Mouse (Mus musculus): ENCODE results near the gene Trim60. TPM values are rescaled to one million over a fixed set of nuclear protein-coding genes. Genes with fewer than 3 reads are reported as not detected.

Gene Trim60
- polyA plus RNA-seq, 2 experiments: not detected

- no peaks in the 10 kb centered on the region for H3K4me1 ChIP-seq (replicated peaks; ENCODE audit: control insufficient read depth in 2 of 2, insufficient read depth in 2 of 2, low read length in 1 of 2)
- TF ChIP-seq CTCF (IDR thresholded peaks at IDR 0.05; ENCODE audit: low read depth) (no peak), EP300 (IDR thresholded peaks at IDR 0.05; ENCODE audit: low read depth) (no peak)
- no peak overlapping the region for H3K27ac ChIP-seq
- no peaks in the 10 kb centered on the region for H3K36me3 ChIP-seq (replicated peaks; ENCODE audit: control insufficient read depth, insufficient read depth, low read depth)
- 65% methylated on average over 4 of the region's 4 CpGs for WGBS (ENCODE audit: insufficient replicate concordance)
- ATAC-seq (ENCODE audit: insufficient read depth) (no peak), DNase-seq (ENCODE audit: low read depth in 3 of 3, low spot score in 3 of 3) (no peak)
- H3K27me3 ChIP-seq (ENCODE audit: control insufficient read depth, insufficient read depth, low read length): no peaks in the 10 kb centered on the region
- H3K9me3 ChIP-seq (ENCODE audit: control insufficient read depth, low read length): no peaks in the 10 kb centered on the region
- no peak overlapping the region for H3K9ac ChIP-seq (replicated peaks)
- H3K4me2 ChIP-seq (ENCODE audit: low read depth): no peak overlapping the region
- no peak overlapping the region for H3K4me3 ChIP-seq (ENCODE audit: insufficient read depth in 1 of 2, low read depth in 2 of 2, low read length in 2 of 2)
Measured at GRCm38 (mm10) chr8:64998806-64999365, 19.5 kb downstream of the Trim60 start.

DNA sequence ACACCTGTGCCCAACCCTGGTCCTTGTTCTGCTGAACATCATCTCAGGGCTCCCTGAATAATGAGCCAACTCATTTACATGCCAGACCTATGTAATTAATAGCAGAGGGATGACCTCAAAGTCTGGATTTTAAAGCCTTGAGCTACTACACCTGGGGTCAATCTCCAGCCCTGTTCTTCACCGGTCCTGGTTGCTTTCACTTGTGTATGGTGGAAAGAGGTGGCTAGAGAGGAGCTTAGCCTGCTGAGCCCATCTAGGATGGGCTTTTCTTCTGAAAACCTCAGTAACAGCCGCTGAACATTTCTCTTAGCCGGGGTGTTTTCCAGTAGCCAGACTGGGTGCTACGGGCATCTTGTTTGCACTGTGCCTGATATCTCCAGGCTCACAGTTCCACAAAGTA, 30.7 kb downstream of the Trim60 start, which contains the start of gene Trim75:
TSS of gene Trim75 (minus strand) at position 101 of the 400 bp plus-strand sequence.
- H3K4me1 ChIP-seq (replicated peaks; ENCODE audit: control insufficient read depth in 2 of 2, insufficient read depth in 2 of 2, low read length in 1 of 2): no peaks in the 10 kb centered on the region
- no peaks in the 10 kb centered on the region for H3K9me3 ChIP-seq (ENCODE audit: control insufficient read depth, low read length)
- ATAC-seq (ENCODE audit: insufficient read depth) (no peak), DNase-seq (ENCODE audit: low read depth in 3 of 3, low spot score in 3 of 3) (no peak)
- no peak within 1 kb of the TSS for H3K4me2 ChIP-seq (ENCODE audit: low read depth)
- 69% methylated on average over 4 of the region's 4 CpGs for WGBS (ENCODE audit: insufficient replicate concordance)
- no peak for TF ChIP-seq CTCF (IDR thresholded peaks at IDR 0.05; ENCODE audit: low read depth)
- TF ChIP-seq EP300 (IDR thresholded peaks at IDR 0.05; ENCODE audit: low read depth): no peak
- H3K36me3 ChIP-seq (replicated peaks; ENCODE audit: control insufficient read depth, insufficient read depth, low read depth): no peaks in the 10 kb centered on the region
- H3K4me3 ChIP-seq (ENCODE audit: insufficient read depth in 1 of 2, low read depth in 2 of 2, low read length in 2 of 2): no peak within 1 kb of the TSS
- H3K27ac ChIP-seq: no peak within 1 kb of the TSS
- H3K27me3 ChIP-seq (ENCODE audit: control insufficient read depth, insufficient read depth, low read length): no peaks in the 10 kb centered on the region
- no peak within 1 kb of the TSS for H3K9ac ChIP-seq (replicated peaks)

DNA sequence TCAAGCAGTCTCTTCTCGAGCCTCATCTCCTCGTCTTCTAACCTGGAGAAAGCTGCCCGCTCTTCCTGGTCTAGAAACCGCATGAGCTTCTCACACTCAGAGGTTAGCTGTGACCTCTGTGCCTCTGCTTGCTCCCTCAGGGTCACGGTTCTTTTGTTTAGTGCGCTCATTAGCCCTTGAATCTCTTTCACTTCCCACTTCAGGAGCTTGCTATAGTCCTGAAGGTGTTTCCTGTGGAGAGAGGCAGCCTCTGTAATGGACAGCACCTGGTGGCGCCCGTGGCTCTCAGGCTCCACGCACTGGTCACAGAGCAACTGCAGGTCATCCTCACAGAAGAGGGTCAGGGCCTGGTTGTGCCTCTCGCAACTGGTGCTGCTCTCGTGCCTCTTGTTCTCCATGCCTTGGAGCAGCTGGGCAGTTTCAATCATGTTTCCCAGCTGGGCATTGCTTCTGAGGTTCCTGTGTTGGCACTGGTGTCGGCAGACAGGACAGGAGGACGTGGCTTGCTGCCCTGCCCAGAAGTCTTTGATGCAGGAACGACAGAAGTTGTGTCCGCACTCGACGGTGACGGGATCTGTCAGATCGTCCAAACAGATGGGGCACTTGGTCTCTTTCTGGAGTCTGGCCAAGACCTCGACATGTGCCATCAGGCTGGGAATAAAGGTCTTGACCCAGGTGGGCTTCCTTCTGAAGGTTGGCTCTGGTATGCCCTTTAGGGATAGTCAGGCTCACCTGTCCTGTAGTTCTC, 35.1 kb downstream of the Trim60 start:
- Histone ChIP-seq H3K4me3 (ENCODE audit: insufficient read depth in 1 of 2, low read depth in 2 of 2, low read length in 2 of 2) (no peak overlapping the region), H3K4me1 (replicated peaks; ENCODE audit: control insufficient read depth in 2 of 2, insufficient read depth in 2 of 2, low read length in 1 of 2) (no peaks in the 10 kb centered on the region), H3K9me3 (ENCODE audit: control insufficient read depth, low read length) (no peaks in the 10 kb centered on the region), H3K27ac (no peak overlapping the region), H3K9ac (replicated peaks) (no peak overlapping the region), H3K36me3 (replicated peaks; ENCODE audit: control insufficient read depth, insufficient read depth, low read depth) (no peaks in the 10 kb centered on the region), H3K27me3 (ENCODE audit: control insufficient read depth, insufficient read depth, low read length) (no peaks in the 10 kb centered on the region), H3K4me2 (ENCODE audit: low read depth) (no peak overlapping the region)
- DNase-seq (ENCODE audit: low read depth in 3 of 3, low spot score in 3 of 3): no peak
- no peak for ATAC-seq (ENCODE audit: insufficient read depth)
- WGBS (ENCODE audit: insufficient replicate concordance): 62% methylated on average over 20 of the region's 20 CpGs
- TF ChIP-seq CTCF (IDR thresholded peaks at IDR 0.05; ENCODE audit: low read depth): no peak
- no peak for TF ChIP-seq EP300 (IDR thresholded peaks at IDR 0.05; ENCODE audit: low read depth)

DNA sequence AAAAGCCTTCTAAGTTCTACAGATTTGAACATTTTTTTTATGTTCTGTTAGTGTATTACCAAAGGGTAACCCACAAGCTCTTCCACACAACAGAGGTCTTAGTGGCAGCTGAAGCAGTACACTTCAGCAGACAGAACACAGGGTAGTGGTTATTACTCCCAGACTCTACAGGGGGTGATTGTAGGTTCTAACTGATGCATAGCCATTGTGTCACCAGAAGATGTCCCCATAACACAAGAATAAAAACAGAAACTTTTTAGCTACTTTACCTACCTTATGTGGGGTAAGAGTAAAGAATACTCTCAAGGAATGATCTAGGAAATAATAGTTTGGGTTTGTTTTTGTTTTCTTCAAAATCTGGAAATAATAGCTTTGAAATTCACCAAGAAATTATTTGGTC, 55.5 kb downstream of the Trim60 start:
- H3K4me2 ChIP-seq (ENCODE audit: low read depth): no peak overlapping the region
- no peaks in the 10 kb centered on the region for H3K9me3 ChIP-seq (ENCODE audit: control insufficient read depth, low read length)
- DNase-seq (ENCODE audit: low read depth in 3 of 3, low spot score in 3 of 3) (no peak), ATAC-seq (ENCODE audit: insufficient read depth) (no peak)
- TF ChIP-seq EP300 (IDR thresholded peaks at IDR 0.05; ENCODE audit: low read depth) (no peak), CTCF (IDR thresholded peaks at IDR 0.05; ENCODE audit: low read depth) (no peak)
- H3K9ac ChIP-seq (replicated peaks): no peak overlapping the region
- H3K27ac ChIP-seq: no peak overlapping the region
- no peaks in the 10 kb centered on the region for H3K4me1 ChIP-seq (replicated peaks; ENCODE audit: control insufficient read depth in 2 of 2, insufficient read depth in 2 of 2, low read length in 1 of 2)
- no peak overlapping the region for H3K4me3 ChIP-seq (ENCODE audit: insufficient read depth in 1 of 2, low read depth in 2 of 2, low read length in 2 of 2)
- no peaks in the 10 kb centered on the region for H3K36me3 ChIP-seq (replicated peaks; ENCODE audit: control insufficient read depth, insufficient read depth, low read depth)
- no peaks in the 10 kb centered on the region for H3K27me3 ChIP-seq (ENCODE audit: control insufficient read depth, insufficient read depth, low read length)

DNA sequence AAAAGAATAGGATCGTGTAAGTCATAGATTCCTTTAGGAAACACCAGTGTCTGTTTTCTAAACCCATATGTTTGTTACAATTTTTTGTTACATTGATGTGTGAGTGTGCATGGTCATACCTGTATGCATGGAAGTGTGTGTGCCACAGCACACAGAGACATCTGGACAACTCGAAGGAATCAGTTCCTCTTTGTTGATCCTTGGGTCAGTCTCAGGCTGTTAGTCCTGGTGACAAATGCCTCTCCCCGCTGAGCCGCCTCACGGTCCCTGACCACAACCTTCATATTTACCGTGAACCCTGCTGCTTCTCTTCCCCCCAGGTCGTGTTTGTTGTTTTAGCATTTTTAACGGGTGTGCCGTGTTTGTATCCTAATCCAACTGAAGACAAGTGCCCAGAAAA, 59.4 kb downstream of the Trim60 start:
- Histone ChIP-seq H3K36me3 (replicated peaks; ENCODE audit: control insufficient read depth, insufficient read depth, low read depth) (no peaks in the 10 kb centered on the region), H3K27ac (no peak overlapping the region), H3K4me1 (replicated peaks; ENCODE audit: control insufficient read depth in 2 of 2, insufficient read depth in 2 of 2, low read length in 1 of 2) (no peaks in the 10 kb centered on the region), H3K4me2 (ENCODE audit: low read depth) (no peak overlapping the region), H3K4me3 (ENCODE audit: insufficient read depth in 1 of 2, low read depth in 2 of 2, low read length in 2 of 2) (no peak overlapping the region), H3K9ac (replicated peaks) (no peak overlapping the region), H3K27me3 (ENCODE audit: control insufficient read depth, insufficient read depth, low read length) (no peaks in the 10 kb centered on the region), H3K9me3 (ENCODE audit: control insufficient read depth, low read length) (no peaks in the 10 kb centered on the region)
- ATAC-seq (ENCODE audit: insufficient read depth): no peak
- no peak for DNase-seq (ENCODE audit: low read depth in 3 of 3, low spot score in 3 of 3)
- 74% methylated on average over 9 of the region's 9 CpGs for WGBS (ENCODE audit: insufficient replicate concordance)
- TF ChIP-seq EP300 (IDR thresholded peaks at IDR 0.05; ENCODE audit: low read depth): no peak
- TF ChIP-seq CTCF (IDR thresholded peaks at IDR 0.05; ENCODE audit: low read depth): no peak

Data from liver, embryonic 14.5 days (tissue).